Mouse (Mus musculus) hindbrain, postnatal 0 days (tissue): ENCODE results near the gene Dmwd. TPM values are rescaled to one million over a fixed set of nuclear protein-coding genes. Genes with fewer than 3 reads are reported as not detected.
"Not testable (repeated sequence)": the region's sequence is repeated elsewhere in the genome, so short reads cannot be mapped to it uniquely, and the experiment has no call there.

Experiments
- ATAC-seq: fragments of 200-750 bp; cut with Nextera tagmentation; 2 replicates; pipeline ENCODE4 v1.8.0; 2017; ENCODE audit warnings: mild to moderate bottlenecking, moderate TSS enrichment, moderate library complexity
- DNase-seq: peaks from one replicate; pipeline ENCODE4 v3.0.0-alpha.2; 2015; ENCODE audit warnings: low spot score
- H3K27ac ChIP-seq: fragments of 300-500 bp; sonication (generic); 2 replicates; pipeline ENCODE4 v1.5.1; 2014; ENCODE audit warnings: mild to moderate bottlenecking
- H3K27me3 ChIP-seq: fragments of 300-500 bp; sonication (generic); 2 replicates; pipeline ENCODE4 v1.6.1; 2014; ENCODE audit warnings: low read length, mixed read lengths; ENCODE audit not compliant: insufficient read depth
- H3K36me3 ChIP-seq: fragments of 300-500 bp; sonication (generic); 2 replicates; pipeline ENCODE4 v1.6.1; 2014; ENCODE audit warnings: low read length, mixed read lengths; ENCODE audit not compliant: insufficient read depth
- H3K4me1 ChIP-seq: fragments of 300-500 bp; sonication (generic); 2 replicates; pipeline ENCODE4 v1.6.1; 2014; ENCODE audit warnings: antibody characterized with exemption, low read length, mixed read lengths; ENCODE audit not compliant: insufficient read depth
- H3K4me2 ChIP-seq: fragments of 300-500 bp; sonication (generic); 2 replicates; pipeline ENCODE4 v1.6.1; 2014; ENCODE audit warnings: low read depth, mild to moderate bottlenecking, low read length, moderate library complexity, mixed read lengths
- H3K4me3 ChIP-seq: fragments of 300-500 bp; sonication (generic); 2 replicates; pipeline ENCODE4 v1.5.1; 2014; ENCODE audit warnings: low read length
- H3K9ac ChIP-seq: fragments of 300-500 bp; sonication (generic); replicated peaks from 2 replicates; pipeline ENCODE4 v1.6.1; 2014; ENCODE audit warnings: mild to moderate bottlenecking, low read length, moderate library complexity, mixed read lengths
- H3K9me3 ChIP-seq: fragments of 300-500 bp; sonication (generic); 2 replicates; pipeline ENCODE4 v1.6.1; 2016; ENCODE audit warnings: low read length, mixed read lengths
- CTCF ChIP-seq: IDR thresholded peaks from 2 replicates; pipeline ENCODE4 v1.5.1; 2016; ENCODE audit warnings: antibody characterized with exemption, control low read depth, low read depth
- WGBS: fragments of 180-500 bp; shearing (Covaris S2); extraction: QIAGEN DNeasy Blood & Tissue Kit; methylation state at CpG from one replicate; pipeline ENCODE4 v1.1.7; 2014; 5-methylcytosine and 5-hydroxymethylcytosine counted together
- polyA plus RNA-seq: library from polyadenylated mRNA; unstranded; fragments of >200 nt; fragmentation: Nextera tagmentation; extraction: Ambion mirVana; gene quantifications from 2 replicates; pipeline ENCODE4 v1.2.1, GENCODE M21; 2015
- total RNA-seq: library from RNA; depleted of rRNA; stranded (reverse); fragments of >200 nt; gene quantifications from 2 replicates; pipeline ENCODE4 v1.2.3, GENCODE M21; 2014

Gene Dmwd
- total and polyA plus RNA-seq, 2 experiments from 2014 or later: 30.9 to 151 TPM

GRCm38 (mm10) chr7:19068707-19069106, 7.3 kb upstream of the Dmwd start:
- no peak overlapping the region for H3K27ac ChIP-seq
- H3K36me3 ChIP-seq: no peaks in the 10 kb centered on the region
- peaks cover 13% of the 10 kb centered on the region for H3K27me3 ChIP-seq
- H3K4me3 ChIP-seq: no peak overlapping the region
- DNase-seq (peak; percentile 81), ATAC-seq (no peak)
- TF ChIP-seq CTCF: peak; percentile 84
- no peaks in the 10 kb centered on the region for H3K9me3 ChIP-seq
- no peak overlapping the region for H3K4me2 ChIP-seq
- no peaks in the 10 kb centered on the region for H3K4me1 ChIP-seq
- 4% methylated on average over 2 of the region's 2 CpGs for WGBS
- H3K9ac ChIP-seq: no peak overlapping the region

- H3K4me2 ChIP-seq: no peak overlapping the region
- no peak overlapping the region for H3K27ac ChIP-seq
- WGBS: 52% methylated on average over 3 of the region's 3 CpGs
- peak; percentile 62 for TF ChIP-seq CTCF
- H3K9me3 ChIP-seq: no peaks in the 10 kb centered on the region
- H3K36me3 ChIP-seq: no peaks in the 10 kb centered on the region
- no peak overlapping the region for H3K4me3 ChIP-seq
- peak; percentile 44 for DNase-seq
- H3K27me3 ChIP-seq: peaks cover 13% of the 10 kb centered on the region
- no peak for ATAC-seq
- H3K4me1 ChIP-seq: no peaks in the 10 kb centered on the region
- no peak overlapping the region for H3K9ac ChIP-seq
These were observed 6.5 kb upstream of the Dmwd start for GRCm38 (mm10) chr7:19069500-19069899.

DNA sequence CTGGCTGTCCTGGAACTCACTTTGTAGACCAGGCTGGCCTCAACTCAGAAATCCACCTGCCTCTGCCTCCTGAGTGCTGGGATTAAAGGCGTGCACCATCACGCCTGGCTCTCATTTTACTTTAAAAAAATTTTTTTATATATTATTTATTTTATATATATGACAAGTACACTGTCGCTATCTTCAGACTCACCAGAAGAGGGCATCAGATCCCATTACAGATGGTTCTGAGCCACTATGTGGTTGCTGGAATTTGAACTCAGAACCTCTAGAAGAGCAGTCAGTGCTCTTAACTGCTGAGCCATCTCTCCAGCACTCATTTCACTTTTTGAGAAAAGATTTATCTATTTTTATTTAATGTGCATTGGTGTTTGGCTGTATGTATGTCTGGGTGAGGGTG, 5.0 kb upstream of the Dmwd start:
- not testable (repeated sequence) for H3K36me3 ChIP-seq, DNase-seq, H3K27me3 ChIP-seq, H3K9ac ChIP-seq, H3K9me3 ChIP-seq, H3K4me1 ChIP-seq, H3K27ac ChIP-seq, H3K4me3 ChIP-seq, H3K4me2 ChIP-seq, ATAC-seq
- 55% methylated on average over 3 of the region's 3 CpGs for WGBS
- peak; percentile 29 for TF ChIP-seq CTCF

- peak; percentile 68 for TF ChIP-seq CTCF
- ATAC-seq: no peak
- Histone ChIP-seq H3K27ac (no peak overlapping the region), H3K36me3 (peaks cover 6% of the 10 kb centered on the region; the same call in 1 of the 2 replicates), H3K9ac (no peak overlapping the region), H3K4me1 (peaks cover 11% of the 10 kb centered on the region), H3K4me2 (no peak overlapping the region), H3K4me3 (no peak overlapping the region), H3K9me3 (no peaks in the 10 kb centered on the region), H3K27me3 (no peaks in the 10 kb centered on the region)
- DNase-seq: no peak
- WGBS: 81% methylated on average over 9 of the region's 9 CpGs
These were observed 2.5 kb upstream of the Dmwd start for GRCm38 (mm10) chr7:19073504-19073903.

DNA sequence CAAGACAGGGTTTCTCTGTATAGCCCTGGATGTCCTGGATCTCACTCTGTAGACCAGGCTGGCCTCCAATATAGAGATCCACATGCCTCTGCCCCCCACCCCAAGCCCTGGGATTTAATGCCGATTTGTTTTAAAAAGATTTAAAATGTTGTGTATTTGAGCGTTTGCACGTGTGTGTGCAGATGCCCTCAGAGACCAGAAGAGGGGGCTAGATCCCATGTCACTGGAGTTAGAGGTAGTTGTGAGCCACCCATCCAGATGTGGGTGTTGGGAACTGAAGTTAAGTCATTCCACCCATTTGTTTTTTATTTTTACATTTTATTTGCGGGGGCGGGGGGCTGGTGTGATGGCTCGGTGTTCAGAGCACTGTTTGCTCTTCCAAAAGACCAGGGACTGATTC, 1.5 kb upstream of the Dmwd start:
- peaks cover 11% of the 10 kb centered on the region; the same call in 1 of the 2 replicates for H3K36me3 ChIP-seq
- no peaks in the 10 kb centered on the region for H3K9me3 ChIP-seq
- no peak overlapping the region for H3K4me3 ChIP-seq
- H3K9ac ChIP-seq: no peak overlapping the region
- H3K27ac ChIP-seq: no peak overlapping the region
- peaks cover 11% of the 10 kb centered on the region for H3K4me1 ChIP-seq
- H3K27me3 ChIP-seq: no peaks in the 10 kb centered on the region
- no peak overlapping the region for H3K4me2 ChIP-seq
- no peak for DNase-seq
- WGBS: 94% methylated on average over 6 of the region's 6 CpGs
- no peak; the same call in 1 of the 2 replicates for TF ChIP-seq CTCF
- no peak for ATAC-seq

DNA sequence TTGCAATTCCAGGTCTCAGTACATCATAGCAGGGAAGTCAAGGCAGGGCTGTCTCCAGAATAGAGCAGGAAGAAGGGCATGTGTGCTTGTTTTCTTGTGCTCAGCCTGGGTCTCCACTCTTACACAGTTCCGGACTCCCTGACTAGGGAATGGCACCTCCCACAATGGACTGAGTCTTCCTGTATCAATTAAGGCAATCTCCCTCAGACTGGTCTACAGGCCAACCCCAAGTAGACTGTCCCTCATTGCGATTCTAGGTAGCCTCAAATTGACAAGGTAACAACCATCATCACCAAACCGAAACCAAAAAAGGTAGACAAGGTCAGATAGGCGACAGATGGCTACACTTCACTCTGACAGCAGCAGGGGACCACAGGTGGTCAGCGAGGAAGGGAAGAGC, 796 bp upstream of the Dmwd start:
- H3K9ac ChIP-seq: peak overlapping the region; percentile 37; the same call in 1 of the 2 replicates

GRCm38 (mm10) chr7:19076586-19076991, 562 bp downstream of the Dmwd start:
- peak overlapping the region; percentile 99 for H3K9ac ChIP-seq
- peaks cover 11% of the 10 kb centered on the region for H3K4me1 ChIP-seq
- H3K27me3 ChIP-seq: no peaks in the 10 kb centered on the region
- peak overlapping the region; percentile 100 for H3K4me3 ChIP-seq
- no peaks in the 10 kb centered on the region for H3K9me3 ChIP-seq
- H3K27ac ChIP-seq: peak overlapping the region; percentile 91
- WGBS: 0% methylated on average over 22 of the region's 22 CpGs
- peak overlapping the region; percentile 86 for H3K4me2 ChIP-seq
- peaks cover 32% of the 10 kb centered on the region for H3K36me3 ChIP-seq
- peak; percentile 45 for DNase-seq
- no peak for ATAC-seq
- TF ChIP-seq CTCF: no peak

More for the DNA sequence above, 796 bp upstream of the Dmwd start:
- 52% methylated on average over 5 of the region's 5 CpGs for WGBS
- 0 out of 2 replicates have a peak, but pooled peaks have one; percentile 3 for TF ChIP-seq CTCF
- Histone ChIP-seq H3K9me3 (no peaks in the 10 kb centered on the region), H3K36me3 (peaks cover 19% of the 10 kb centered on the region), H3K4me3 (peak overlapping the region; percentile 100), H3K4me1 (peaks cover 11% of the 10 kb centered on the region), H3K4me2 (peak overlapping the region; percentile 86), H3K27me3 (no peaks in the 10 kb centered on the region), H3K27ac (peak overlapping the region; percentile 66; the same call in 1 of the 2 replicates)
- DNase-seq (no peak), ATAC-seq (no peak)
